Mouse (Mus musculus) hindbrain, postnatal 0 days (tissue): ENCODE results near the gene Sec14l1. TPM values are rescaled to one million over a fixed set of nuclear protein-coding genes. Genes with fewer than 3 reads are reported as not detected.
A peak's percentile ranks its signal among the peaks of the same experiment; 100 is the strongest.

Experiments used
- ATAC-seq: fragments of 200-750 bp; cut with Nextera tagmentation; 2 replicates; pipeline ENCODE4 v1.8.0; 2017; ENCODE audit warnings: mild to moderate bottlenecking, moderate TSS enrichment, moderate library complexity
- DNase-seq: peaks from one replicate; pipeline ENCODE4 v3.0.0-alpha.2; 2015; ENCODE audit warnings: low spot score
- H3K27ac ChIP-seq: fragments of 300-500 bp; sonication (generic); 2 replicates; pipeline ENCODE4 v1.5.1; 2014; ENCODE audit warnings: mild to moderate bottlenecking
- H3K27me3 ChIP-seq: fragments of 300-500 bp; sonication (generic); 2 replicates; pipeline ENCODE4 v1.6.1; 2014; ENCODE audit warnings: low read length, mixed read lengths; ENCODE audit not compliant: insufficient read depth
- H3K36me3 ChIP-seq: fragments of 300-500 bp; sonication (generic); 2 replicates; pipeline ENCODE4 v1.6.1; 2014; ENCODE audit warnings: low read length, mixed read lengths; ENCODE audit not compliant: insufficient read depth
- H3K4me1 ChIP-seq: fragments of 300-500 bp; sonication (generic); 2 replicates; pipeline ENCODE4 v1.6.1; 2014; ENCODE audit warnings: antibody characterized with exemption, low read length, mixed read lengths; ENCODE audit not compliant: insufficient read depth
- H3K4me2 ChIP-seq: fragments of 300-500 bp; sonication (generic); 2 replicates; pipeline ENCODE4 v1.6.1; 2014; ENCODE audit warnings: low read depth, mild to moderate bottlenecking, low read length, moderate library complexity, mixed read lengths
- H3K4me3 ChIP-seq: fragments of 300-500 bp; sonication (generic); 2 replicates; pipeline ENCODE4 v1.5.1; 2014; ENCODE audit warnings: low read length
- H3K9ac ChIP-seq: fragments of 300-500 bp; sonication (generic); replicated peaks from 2 replicates; pipeline ENCODE4 v1.6.1; 2014; ENCODE audit warnings: mild to moderate bottlenecking, low read length, moderate library complexity, mixed read lengths
- H3K9me3 ChIP-seq: fragments of 300-500 bp; sonication (generic); 2 replicates; pipeline ENCODE4 v1.6.1; 2016; ENCODE audit warnings: low read length, mixed read lengths
- CTCF ChIP-seq: IDR thresholded peaks from 2 replicates; pipeline ENCODE4 v1.5.1; 2016; ENCODE audit warnings: antibody characterized with exemption, control low read depth, low read depth
- WGBS: fragments of 180-500 bp; shearing (Covaris S2); extraction: QIAGEN DNeasy Blood & Tissue Kit; methylation state at CpG from one replicate; pipeline ENCODE4 v1.1.7; 2014; 5-methylcytosine and 5-hydroxymethylcytosine counted together
- polyA plus RNA-seq: library from polyadenylated mRNA; unstranded; fragments of >200 nt; fragmentation: Nextera tagmentation; extraction: Ambion mirVana; gene quantifications from 2 replicates; pipeline ENCODE4 v1.2.1, GENCODE M21; 2015
- total RNA-seq: library from RNA; depleted of rRNA; stranded (reverse); fragments of >200 nt; gene quantifications from 2 replicates; pipeline ENCODE4 v1.2.3, GENCODE M21; 2014

Gene Sec14l1
- total and polyA plus RNA-seq, 2 experiments from 2014 or later: 47.0 to 74.1 TPM

- Histone ChIP-seq H3K9me3 (no peaks in the 10 kb centered on the region), H3K9ac (no peak overlapping the region)
- WGBS: 69% methylated on average over 11 of the region's 11 CpGs
Measured at GRCm38 (mm10) chr11:117169088-117169635, 54.2 kb downstream of the Sec14l1 start.

GRCm38 (mm10) chr11:117169801-117170565 is 55.0 kb downstream of the Sec14l1 start:
- Histone ChIP-seq H3K9me3 (no peaks in the 10 kb centered on the region), H3K4me3 (no peak overlapping the region), H3K4me2 (no peak overlapping the region), H3K4me1 (peaks cover 9% of the 10 kb centered on the region; the same call in 1 of the 2 replicates), H3K27ac (no peak overlapping the region), H3K36me3 (no peaks in the 10 kb centered on the region), H3K9ac (no peak overlapping the region), H3K27me3 (no peaks in the 10 kb centered on the region)
- DNase-seq: no peak
- no peak for TF ChIP-seq CTCF
- WGBS: 71% methylated on average over 19 of the region's 19 CpGs
- ATAC-seq: no peak

More at GRCm38 (mm10) chr11:117169088-117169635, 54.2 kb downstream of the Sec14l1 start:
- H3K27me3 ChIP-seq: no peaks in the 10 kb centered on the region
- H3K36me3 ChIP-seq: no peaks in the 10 kb centered on the region
- H3K4me2 ChIP-seq: no peak overlapping the region
- peak overlapping the region; percentile 36; the same call in 1 of the 2 replicates for H3K27ac ChIP-seq
- DNase-seq (peak; percentile 38), ATAC-seq (peak; percentile 12; the same call in 1 of the 2 replicates)
- H3K4me1 ChIP-seq: peaks cover 3% of the 10 kb centered on the region; the same call in 1 of the 2 replicates
- TF ChIP-seq CTCF: no peak
- H3K4me3 ChIP-seq: no peak overlapping the region

GRCm38 (mm10) chr11:117174098-117174892 is 59.3 kb downstream of the Sec14l1 start:
- 39% methylated on average over 18 of the region's 18 CpGs for WGBS
- no peaks in the 10 kb centered on the region for H3K27me3 ChIP-seq
- no peak for TF ChIP-seq CTCF
- no peak overlapping the region for H3K4me3 ChIP-seq
- DNase-seq (peak; percentile 24), ATAC-seq (no peak)
- peaks cover 6% of the 10 kb centered on the region; the same call in 1 of the 2 replicates for H3K4me1 ChIP-seq
- H3K9me3 ChIP-seq: no peaks in the 10 kb centered on the region
- no peak overlapping the region for H3K9ac ChIP-seq
- no peaks in the 10 kb centered on the region for H3K36me3 ChIP-seq
- no peak overlapping the region; the same call in 1 of the 2 replicates for H3K27ac ChIP-seq
- H3K4me2 ChIP-seq: peak overlapping the region; percentile 35

- Histone ChIP-seq H3K27ac (no peak overlapping the region; the same call in 1 of the 2 replicates), H3K9ac (no peak overlapping the region), H3K4me3 (no peak overlapping the region), H3K36me3 (no peaks in the 10 kb centered on the region), H3K4me1 (peaks cover 6% of the 10 kb centered on the region; the same call in 1 of the 2 replicates), H3K27me3 (no peaks in the 10 kb centered on the region), H3K9me3 (no peaks in the 10 kb centered on the region), H3K4me2 (peak overlapping the region; percentile 35)
- no peak for DNase-seq
- 46% methylated on average over 15 of the region's 15 CpGs for WGBS
- no peak for ATAC-seq
- no peak for TF ChIP-seq CTCF
Measured at GRCm38 (mm10) chr11:117174924-117175323, 60.0 kb downstream of the Sec14l1 start.

- no peak overlapping the region for H3K4me2 ChIP-seq
- no peak for TF ChIP-seq CTCF
- 69% methylated on average over 12 of the region's 12 CpGs for WGBS
- H3K4me3 ChIP-seq: no peak overlapping the region
- ATAC-seq: no peak
- DNase-seq: no peak
- H3K27ac ChIP-seq: no peak overlapping the region
- H3K9me3 ChIP-seq: no peaks in the 10 kb centered on the region
- peaks cover 6% of the 10 kb centered on the region; the same call in 1 of the 2 replicates for H3K4me1 ChIP-seq
- no peaks in the 10 kb centered on the region for H3K27me3 ChIP-seq
- no peak overlapping the region for H3K9ac ChIP-seq
- no peaks in the 10 kb centered on the region for H3K36me3 ChIP-seq
Measured at GRCm38 (mm10) chr11:117175472-117175871, 60.5 kb downstream of the Sec14l1 start.

- ATAC-seq (peak; percentile 25; the same call in 1 of the 2 replicates), DNase-seq (peak; percentile 64)
- TF ChIP-seq CTCF: peak; percentile 76
- H3K9me3 ChIP-seq: 0 out of 2 replicates have a peak, but pooled peaks cover 3% of the 10 kb centered on the region
- WGBS: 33% methylated on average over 5 of the region's 5 CpGs
- H3K4me3 ChIP-seq: no peak overlapping the region
- H3K27ac ChIP-seq: no peak overlapping the region
- no peak overlapping the region for H3K9ac ChIP-seq
- H3K36me3 ChIP-seq: no peaks in the 10 kb centered on the region
- H3K4me1 ChIP-seq: peaks cover 6% of the 10 kb centered on the region; the same call in 1 of the 2 replicates
- H3K27me3 ChIP-seq: no peaks in the 10 kb centered on the region
- H3K4me2 ChIP-seq: no peak overlapping the region
Measured at GRCm38 (mm10) chr11:117176304-117176703, 61.3 kb downstream of the Sec14l1 start.
